8 mouse cellular contexts compared by ENCODE assay signal in the genomic region with DNA sequence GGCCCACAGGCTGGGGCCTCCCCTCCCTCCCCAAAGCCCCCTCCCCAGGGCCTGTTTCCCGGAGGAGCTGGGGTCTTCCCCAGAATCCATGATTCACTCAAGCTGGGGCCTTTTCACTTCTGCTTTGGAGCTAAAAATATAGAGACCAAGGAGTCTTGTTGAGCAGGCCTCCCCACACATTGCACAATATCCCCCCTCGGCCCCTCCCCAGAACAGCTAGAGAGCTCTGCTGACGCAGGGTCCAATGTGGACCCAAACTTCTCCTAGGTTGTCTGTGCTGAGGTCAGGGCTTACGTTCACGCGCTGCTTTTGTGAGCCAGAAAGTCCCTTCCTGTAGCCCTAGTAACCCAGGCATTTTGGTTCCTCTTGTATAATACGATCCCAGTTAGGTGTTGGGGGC. TPM values are rescaled to one million over a fixed set of nuclear protein-coding genes. Genes with fewer than 3 reads are reported as not detected.
DNase-seq lines count a peak whose midpoint lies in the region; ATAC-seq and TF ChIP-seq lines count a peak whose summit lies in the region.

No protein-coding gene starts in this region.

- WGBS in forebrain, embryonic 10.5 days = 90% methylated on average over 7 of the region's 7 CpGs
- 89% methylated on average over 7 of the region's 7 CpGs for WGBS in forebrain, postnatal 0 days
- 47% methylated on average over 7 of the region's 7 CpGs for WGBS in liver, embryonic 16.5 days (ENCODE audit: insufficient replicate concordance)
- 73% methylated on average over 7 of the region's 7 CpGs for WGBS in stomach, embryonic 15.5 days
- 86% methylated on average over 7 of the region's 7 CpGs for WGBS in forebrain, embryonic 13.5 days

- H3K9ac ChIP-seq in forebrain, postnatal 0 days = no peak overlapping the region
- peak overlapping the region; percentile 12; the same call in 1 of the 2 replicates for H3K9ac ChIP-seq in liver, embryonic 16.5 days (ENCODE audit: low read depth, low read length)
- H3K9ac ChIP-seq in stomach, embryonic 15.5 days = no peak overlapping the region
- no peak overlapping the region for H3K9ac ChIP-seq in forebrain, embryonic 13.5 days

- H3K4me1 ChIP-seq in forebrain, embryonic 10.5 days = peaks cover 34% of the 10 kb centered on the region
- peaks cover 8% of the 10 kb centered on the region; the same call in 1 of the 2 replicates for H3K4me1 ChIP-seq in forebrain, postnatal 0 days (ENCODE audit: insufficient read depth)
- peaks cover 50% of the 10 kb centered on the region for H3K4me1 ChIP-seq in liver, embryonic 16.5 days (ENCODE audit: control insufficient read depth, low read depth, low read length)
- H3K4me1 ChIP-seq in stomach, embryonic 15.5 days = peaks cover 27% of the 10 kb centered on the region
- peaks cover 24% of the 10 kb centered on the region for H3K4me1 ChIP-seq in forebrain, embryonic 13.5 days

- H3K27ac ChIP-seq in forebrain, embryonic 10.5 days = peak overlapping the region; percentile 48; the same call in 1 of the 2 replicates
- H3K27ac ChIP-seq in forebrain, postnatal 0 days (ENCODE audit: low read depth, low read length) = no peak overlapping the region
- H3K27ac ChIP-seq in liver, embryonic 16.5 days (ENCODE audit: low read length) = peak overlapping the region; percentile 84
- H3K27ac ChIP-seq in stomach, embryonic 15.5 days = peak overlapping the region; percentile 64
- H3K27ac ChIP-seq in forebrain, embryonic 13.5 days = no peak overlapping the region

- TF ChIP-seq CTCF in forebrain, postnatal 0 days (IDR thresholded peaks at IDR 0.05; ENCODE audit: low read depth) = no peak

- no peak overlapping the region for H3K4me2 ChIP-seq in forebrain, postnatal 0 days (ENCODE audit: low read depth)
- no peak overlapping the region for H3K4me2 ChIP-seq in liver, embryonic 16.5 days (ENCODE audit: low read depth, low read length)
- H3K4me2 ChIP-seq in stomach, embryonic 15.5 days = no peak overlapping the region
- H3K4me2 ChIP-seq in forebrain, embryonic 13.5 days = no peak overlapping the region

- peak overlapping the region; percentile 12; the same call in 1 of the 2 replicates for H3K4me3 ChIP-seq in forebrain, embryonic 10.5 days
- no peak overlapping the region for H3K4me3 ChIP-seq in forebrain, postnatal 0 days (ENCODE audit: low read depth, low read length)
- H3K4me3 ChIP-seq in liver, embryonic 16.5 days (ENCODE audit: low read depth, low read length) = no peak overlapping the region
- H3K4me3 ChIP-seq in stomach, embryonic 15.5 days (replicated peaks) = no peak overlapping the region
- H3K4me3 ChIP-seq in forebrain, embryonic 13.5 days = no peak overlapping the region

- ATAC-seq in forebrain, postnatal 0 days = no peak
- 0 out of 2 replicates have a peak, but pooled peaks have one; percentile 3 for ATAC-seq in liver, embryonic 16.5 days (ENCODE audit: low read depth)
- no peak for ATAC-seq in stomach, embryonic 15.5 days (ENCODE audit: insufficient read depth, low FRiP score, low read depth)
- no peak for ATAC-seq in megakaryocyte-erythroid progenitor cell, adult 5-6 weeks (replicated peaks; ENCODE audit: low FRiP score, low TSS enrichment, poor library complexity, severe bottlenecking)
- no peak for ATAC-seq in forebrain, embryonic 13.5 days

- no peaks in the 10 kb centered on the region for H3K27me3 ChIP-seq in forebrain, embryonic 10.5 days (ENCODE audit: poor library complexity, severe bottlenecking)
- no peaks in the 10 kb centered on the region for H3K27me3 ChIP-seq in forebrain, postnatal 0 days (ENCODE audit: insufficient read depth, low read length)
- H3K27me3 ChIP-seq in liver, embryonic 16.5 days (ENCODE audit: control insufficient read depth, insufficient read depth, low read depth, low read length) = no peaks in the 10 kb centered on the region
- no peaks in the 10 kb centered on the region for H3K27me3 ChIP-seq in stomach, embryonic 15.5 days (replicated peaks)
- 0 out of 2 replicates have a peak, but pooled peaks cover under 1% of the 10 kb centered on the region for H3K27me3 ChIP-seq in forebrain, embryonic 13.5 days

- no peak for DNase-seq in forebrain, embryonic 10.5 days (ENCODE audit: extremely low spot score, low spot score)
- no peak for DNase-seq in forebrain, postnatal 0 days
- DNase-seq in spleen, adult 18-20 months = peak; percentile 48 to 50
- DNase-seq in spleen, postnatal 14 days (ENCODE audit: low spot score in 2 of 2) = no peak

- peaks cover 60% of the 10 kb centered on the region for H3K36me3 ChIP-seq in forebrain, embryonic 10.5 days (replicated peaks)
- peaks cover 41% of the 10 kb centered on the region for H3K36me3 ChIP-seq in forebrain, postnatal 0 days (ENCODE audit: insufficient read depth)
- peaks cover 13% of the 10 kb centered on the region for H3K36me3 ChIP-seq in liver, embryonic 16.5 days (ENCODE audit: control insufficient read depth, insufficient read depth)
- H3K36me3 ChIP-seq in stomach, embryonic 15.5 days = peaks cover 28% of the 10 kb centered on the region
- H3K36me3 ChIP-seq in forebrain, embryonic 13.5 days (ENCODE audit: poor library complexity, severe bottlenecking) = peaks cover 51% of the 10 kb centered on the region

- no peaks in the 10 kb centered on the region for H3K9me3 ChIP-seq in forebrain, embryonic 10.5 days
- no peaks in the 10 kb centered on the region for H3K9me3 ChIP-seq in forebrain, postnatal 0 days (ENCODE audit: low read length)
- no peaks in the 10 kb centered on the region for H3K9me3 ChIP-seq in liver, embryonic 16.5 days (replicated peaks; ENCODE audit: control insufficient read depth, low read length)
- no peaks in the 10 kb centered on the region for H3K9me3 ChIP-seq in stomach, embryonic 15.5 days
- no peaks in the 10 kb centered on the region for H3K9me3 ChIP-seq in forebrain, embryonic 13.5 days (replicated peaks)

RNA-seq across cellular contexts. Expression of gene Zfp36, which starts 6.0 kb away (rescaled TPM):
- 4.5 TPM in 2 replicates for polyA plus RNA-seq in forebrain, embryonic 10.5 days (2016; fragmentation: Nextera tagmentation; extraction: Ambion mirVana)
- total RNA-seq in forebrain, postnatal 0 days (2014; rRNA removed) = 2.8 and 4.0 TPM in 2 replicates
- 2.3 and 3.8 TPM in 2 replicates for polyA plus RNA-seq in forebrain, postnatal 0 days (2015; fragmentation: Nextera tagmentation; extraction: Ambion mirVana)
- 7.9 and 10.8 TPM in 2 replicates for polyA plus RNA-seq in liver, embryonic 16.5 days (2015; fragmentation: Nextera tagmentation; extraction: Ambion mirVana)
- 20.2 and 21.4 TPM in 2 replicates for polyA plus RNA-seq in stomach, embryonic 15.5 days (2015; fragmentation: Nextera tagmentation; extraction: Ambion mirVana)
- 13.4 and 15.3 TPM in 2 replicates for total RNA-seq in megakaryocyte-erythroid progenitor cell, adult 5-6 weeks (2014; fragmentation: Nextera tagmentation)
- 26.9 and 33.7 TPM in 2 replicates for total RNA-seq in megakaryocyte-erythroid progenitor cell, adult 5-6 weeks (2017)
- polyA plus RNA-seq in forebrain, embryonic 13.5 days (2015; fragmentation: Nextera tagmentation; extraction: Ambion mirVana) = 4.5 and 4.8 TPM in 2 replicates

RNA-seq across cellular contexts. Expression of gene Med29, which starts 6.5 kb away (rescaled TPM):
- polyA plus RNA-seq in forebrain, embryonic 10.5 days (2016; fragmentation: Nextera tagmentation; extraction: Ambion mirVana) = 60.3 and 60.6 TPM in 2 replicates
- total RNA-seq in forebrain, postnatal 0 days (2014; rRNA removed) = 32.5 and 35.1 TPM in 2 replicates
- polyA plus RNA-seq in forebrain, postnatal 0 days (2015; fragmentation: Nextera tagmentation; extraction: Ambion mirVana) = 39.2 and 47.6 TPM in 2 replicates
- polyA plus RNA-seq in liver, embryonic 16.5 days (2015; fragmentation: Nextera tagmentation; extraction: Ambion mirVana) = 20.5 and 21.6 TPM in 2 replicates
- 44.8 and 47.4 TPM in 2 replicates for polyA plus RNA-seq in stomach, embryonic 15.5 days (2015; fragmentation: Nextera tagmentation; extraction: Ambion mirVana)
- 22.3 and 28.9 TPM in 2 replicates for total RNA-seq in megakaryocyte-erythroid progenitor cell, adult 5-6 weeks (2014; fragmentation: Nextera tagmentation)
- total RNA-seq in megakaryocyte-erythroid progenitor cell, adult 5-6 weeks (2017) = 9.9 and 16.0 TPM in 2 replicates
- polyA plus RNA-seq in forebrain, embryonic 13.5 days (2015; fragmentation: Nextera tagmentation; extraction: Ambion mirVana) = 49.3 and 51.5 TPM in 2 replicates

RNA-seq across cellular contexts. Expression of gene Paf1, which starts 6.7 kb away (rescaled TPM):
- polyA plus RNA-seq in forebrain, embryonic 10.5 days (2016; fragmentation: Nextera tagmentation; extraction: Ambion mirVana) = 82.3 and 95.9 TPM in 2 replicates
- 74.8 and 80.5 TPM in 2 replicates for total RNA-seq in forebrain, postnatal 0 days (2014; rRNA removed)
- 69.4 and 92.7 TPM in 2 replicates for polyA plus RNA-seq in forebrain, postnatal 0 days (2015; fragmentation: Nextera tagmentation; extraction: Ambion mirVana)
- 24.7 and 25.8 TPM in 2 replicates for polyA plus RNA-seq in liver, embryonic 16.5 days (2015; fragmentation: Nextera tagmentation; extraction: Ambion mirVana)
- polyA plus RNA-seq in stomach, embryonic 15.5 days (2015; fragmentation: Nextera tagmentation; extraction: Ambion mirVana) = 76.5 and 79.0 TPM in 2 replicates
- 65.0 and 84.6 TPM in 2 replicates for total RNA-seq in megakaryocyte-erythroid progenitor cell, adult 5-6 weeks (2014; fragmentation: Nextera tagmentation)
- total RNA-seq in megakaryocyte-erythroid progenitor cell, adult 5-6 weeks (2017) = 129 and 149 TPM in 2 replicates
- 95.4 and 97.1 TPM in 2 replicates for polyA plus RNA-seq in forebrain, embryonic 13.5 days (2015; fragmentation: Nextera tagmentation; extraction: Ambion mirVana)

RNA-seq across cellular contexts. Expression of gene Plekhg2, which starts 13.6 kb away (rescaled TPM):
- polyA plus RNA-seq in forebrain, embryonic 10.5 days (2016; fragmentation: Nextera tagmentation; extraction: Ambion mirVana) = 75.5 and 84.4 TPM in 2 replicates
- 20.3 and 25.7 TPM in 2 replicates for total RNA-seq in forebrain, postnatal 0 days (2014; rRNA removed)
- polyA plus RNA-seq in forebrain, postnatal 0 days (2015; fragmentation: Nextera tagmentation; extraction: Ambion mirVana) = 9.0 and 11.4 TPM in 2 replicates
- 4.8 and 6.3 TPM in 2 replicates for polyA plus RNA-seq in liver, embryonic 16.5 days (2015; fragmentation: Nextera tagmentation; extraction: Ambion mirVana)
- 48.4 and 52.3 TPM in 2 replicates for polyA plus RNA-seq in stomach, embryonic 15.5 days (2015; fragmentation: Nextera tagmentation; extraction: Ambion mirVana)
- 4.1 and 7.7 TPM in 2 replicates for total RNA-seq in megakaryocyte-erythroid progenitor cell, adult 5-6 weeks (2014; fragmentation: Nextera tagmentation)
- total RNA-seq in megakaryocyte-erythroid progenitor cell, adult 5-6 weeks (2017) = 0.19 and 2.3 TPM in 2 replicates
- polyA plus RNA-seq in forebrain, embryonic 13.5 days (2015; fragmentation: Nextera tagmentation; extraction: Ambion mirVana) = 43.1 and 50.0 TPM in 2 replicates

RNA-seq across cellular contexts. Expression of gene Rps16, which starts 35.6 kb away (rescaled TPM):
- 939 and 976 TPM in 2 replicates for polyA plus RNA-seq in forebrain, embryonic 10.5 days (2016; fragmentation: Nextera tagmentation; extraction: Ambion mirVana)
- 205 and 300 TPM in 2 replicates for total RNA-seq in forebrain, postnatal 0 days (2014; rRNA removed)
- polyA plus RNA-seq in forebrain, postnatal 0 days (2015; fragmentation: Nextera tagmentation; extraction: Ambion mirVana) = 595 and 769 TPM in 2 replicates
- 531 and 598 TPM in 2 replicates for polyA plus RNA-seq in liver, embryonic 16.5 days (2015; fragmentation: Nextera tagmentation; extraction: Ambion mirVana)
- polyA plus RNA-seq in stomach, embryonic 15.5 days (2015; fragmentation: Nextera tagmentation; extraction: Ambion mirVana) = 826 and 1,031 TPM in 2 replicates
- 3,991 and 4,625 TPM in 2 replicates for total RNA-seq in megakaryocyte-erythroid progenitor cell, adult 5-6 weeks (2014; fragmentation: Nextera tagmentation)
- 881 and 1,091 TPM in 2 replicates for total RNA-seq in megakaryocyte-erythroid progenitor cell, adult 5-6 weeks (2017)
- polyA plus RNA-seq in forebrain, embryonic 13.5 days (2015; fragmentation: Nextera tagmentation; extraction: Ambion mirVana) = 644 and 704 TPM in 2 replicates

Comparison
In these comparisons a context has a peak if more than half of its experiments do, and no peak if none do; other contexts are left out.
1. DNase-seq: peak in spleen, adult 18-20 months (2 of 2); none in forebrain, embryonic 10.5 days (single experiment), forebrain, postnatal 0 days (single experiment) and spleen, postnatal 14 days (0 of 2).
2. H3K27ac ChIP-seq: peak in forebrain, embryonic 10.5 days (single experiment), liver, embryonic 16.5 days (single experiment) and stomach, embryonic 15.5 days (single experiment); none in forebrain, postnatal 0 days (single experiment) and forebrain, embryonic 13.5 days (single experiment).